Comparison of ENCODE assay signal across 21 mouse cellular contexts in the genomic region with DNA sequence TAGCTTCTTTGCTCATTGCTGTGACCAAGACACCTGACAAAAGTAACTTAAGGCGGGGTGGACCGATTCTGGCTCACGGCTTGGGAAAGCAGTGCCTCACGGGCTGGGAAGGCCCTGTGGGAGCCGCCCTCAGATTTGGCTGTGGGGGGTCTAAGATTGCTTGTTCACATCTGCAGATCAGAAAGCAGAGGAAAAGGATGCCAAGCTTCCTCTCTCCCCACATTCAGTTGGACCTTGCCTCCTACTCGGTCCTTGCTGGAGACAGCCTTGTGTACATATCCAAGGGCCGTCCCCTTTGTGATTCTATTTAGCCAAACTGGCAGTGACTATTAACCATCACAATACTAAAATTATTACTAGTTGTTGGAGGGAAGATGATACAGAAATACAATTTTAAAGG. TPM values are rescaled to one million over a fixed set of nuclear protein-coding genes. Genes with fewer than 3 reads are reported as not detected.
DNase-seq lines count a peak whose midpoint lies in the region; ATAC-seq and TF ChIP-seq lines count a peak whose summit lies in the region.
"Had no signal": no experiment of that assay in that cellular context is flagged by ENCODE, and none has a peak within 500 bp of the region (broad histone marks: within the 10 kb centered on the region; RNA-seq: fewer than 3 reads in every experiment).

No protein-coding gene starts in this region.

- H3K36me3 ChIP-seq in lung, embryonic 14.5 days (ENCODE audit: insufficient read depth): 0 out of 2 replicates have a peak, but pooled peaks cover 18% of the 10 kb centered on the region
- peaks cover 15% of the 10 kb centered on the region for H3K36me3 ChIP-seq in intestine, embryonic 14.5 days (ENCODE audit: control insufficient read depth, insufficient read depth, low read length)
- H3K36me3 ChIP-seq in intestine, postnatal 0 days (ENCODE audit: control insufficient read depth, insufficient read depth): peaks cover 17% of the 10 kb centered on the region; the same call in 1 of the 2 replicates

- no peak overlapping the region for H3K4me3 ChIP-seq in lung, embryonic 14.5 days (ENCODE audit: low read depth, low read length)
- H3K4me3 ChIP-seq in intestine, embryonic 14.5 days (ENCODE audit: low read depth, low read length): no peak overlapping the region
- H3K4me3 ChIP-seq in intestine, postnatal 0 days (ENCODE audit: low read depth, low read length): no peak overlapping the region
- H3K4me3 ChIP-seq: forebrain, embryonic 10.5 days; forebrain, embryonic 13.5 days; heart, embryonic 13.5 days; hindbrain, embryonic 13.5 days had no signal

- intact Hi-C loops in gastrocnemius, postnatal 36 days (cut with DNase I): no loop called here

- H3K27me3 ChIP-seq in lung, embryonic 14.5 days (ENCODE audit: insufficient read depth, low read length): no peaks in the 10 kb centered on the region
- no peaks in the 10 kb centered on the region for H3K27me3 ChIP-seq in intestine, embryonic 14.5 days (replicated peaks; ENCODE audit: control insufficient read depth, insufficient read depth, low read length)
- H3K27me3 ChIP-seq in intestine, postnatal 0 days (replicated peaks; ENCODE audit: control insufficient read depth, insufficient read depth, low read length): no peaks in the 10 kb centered on the region
- H3K27me3 ChIP-seq: forebrain, embryonic 13.5 days; heart, embryonic 13.5 days; hindbrain, embryonic 13.5 days had no signal

- ATAC-seq in lung, embryonic 14.5 days (ENCODE audit: insufficient read depth): peak; percentile 59
- no peak for ATAC-seq in intestine, embryonic 14.5 days (replicated peaks; ENCODE audit: low FRiP score, low TSS enrichment, low read depth)
- ATAC-seq in intestine, postnatal 0 days: peak; percentile 26; the same call in 1 of the 2 replicates
- ATAC-seq: forebrain, embryonic 13.5 days; forebrain, embryonic 16.5 days; hindbrain, embryonic 16.5 days; Patski had no signal

- no peaks in the 10 kb centered on the region for H3K9me3 ChIP-seq in lung, embryonic 14.5 days (ENCODE audit: low read depth, low read length)
- no peaks in the 10 kb centered on the region for H3K9me3 ChIP-seq in intestine, embryonic 14.5 days (ENCODE audit: control insufficient read depth, low read length)
- H3K9me3 ChIP-seq in intestine, postnatal 0 days (ENCODE audit: control insufficient read depth): no peaks in the 10 kb centered on the region
- H3K9me3 ChIP-seq: forebrain, embryonic 10.5 days; forebrain, embryonic 13.5 days; heart, embryonic 13.5 days; hindbrain, embryonic 13.5 days had no signal

- H3K4me2 ChIP-seq in lung, embryonic 14.5 days: no peak overlapping the region
- H3K4me2 ChIP-seq in intestine, embryonic 14.5 days (ENCODE audit: low read length): no peak overlapping the region
- H3K4me2 ChIP-seq in intestine, postnatal 0 days (replicated peaks; ENCODE audit: low read depth): no peak overlapping the region
- H3K4me2 ChIP-seq: forebrain, embryonic 13.5 days; heart, embryonic 13.5 days; hindbrain, embryonic 13.5 days had no signal

- H3K27ac ChIP-seq in lung, embryonic 14.5 days (ENCODE audit: low read depth): no peak overlapping the region
- H3K27ac ChIP-seq in intestine, embryonic 14.5 days (ENCODE audit: low read depth): peak overlapping the region; percentile 16; the same call in 1 of the 2 replicates
- no peak overlapping the region for H3K27ac ChIP-seq in intestine, postnatal 0 days (ENCODE audit: low read depth, low read length)
- H3K27ac ChIP-seq: forebrain, embryonic 10.5 days; forebrain, embryonic 13.5 days; heart, embryonic 13.5 days; hindbrain, embryonic 13.5 days had no signal

- WGBS in lung, embryonic 14.5 days: 49% methylated on average over 7 of the region's 7 CpGs
- WGBS in intestine, embryonic 14.5 days: 57% methylated on average over 7 of the region's 7 CpGs
- 58% methylated on average over 7 of the region's 7 CpGs for WGBS in intestine, postnatal 0 days

- peak; percentile 32 for DNase-seq in lung, embryonic 14.5 days
- no peak for DNase-seq in lung, postnatal 4 days
- peak; percentile 8 for DNase-seq in NIH3T3 (ENCODE audit: low read depth)
- DNase-seq in intestine, embryonic 14.5 days (ENCODE audit: low spot score): no peak
- no peak for DNase-seq in gastrocnemius, postnatal 36 days
- no peak for DNase-seq in right cerebral cortex, postnatal 4 days
- DNase-seq in heart, adult 8-10 months (ENCODE audit: low spot score): no peak
- DNase-seq: adrenal gland, postnatal 10 days; adrenal gland, postnatal 36 days; cerebellum, adult 18-20 months; cerebellum, adult 9-10 months; gastrocnemius, postnatal 10 days; heart, adult 11 months had no signal

- no peak overlapping the region for H3K9ac ChIP-seq in lung, embryonic 14.5 days
- no peak overlapping the region for H3K9ac ChIP-seq in intestine, embryonic 14.5 days (ENCODE audit: low read length)
- H3K9ac ChIP-seq in intestine, postnatal 0 days (ENCODE audit: low read depth, low read length): no peak overlapping the region
- H3K9ac ChIP-seq: forebrain, embryonic 13.5 days; heart, embryonic 13.5 days; hindbrain, embryonic 13.5 days had no signal

- TF ChIP-seq CTCF in lung, embryonic 14.5 days (IDR thresholded peaks at IDR 0.05; ENCODE audit: low read depth): no peak
- TF ChIP-seq CTCF in intestine, postnatal 0 days (IDR thresholded peaks at IDR 0.05; ENCODE audit: low read depth): no peak

- H3K4me1 ChIP-seq in lung, embryonic 14.5 days (ENCODE audit: insufficient read depth): no peaks in the 10 kb centered on the region
- H3K4me1 ChIP-seq in intestine, embryonic 14.5 days (replicated peaks; ENCODE audit: control insufficient read depth, insufficient read depth, low read length): no peaks in the 10 kb centered on the region
- no peaks in the 10 kb centered on the region for H3K4me1 ChIP-seq in intestine, postnatal 0 days (replicated peaks; ENCODE audit: control insufficient read depth, insufficient read depth, low read length)
- H3K4me1 ChIP-seq: forebrain, embryonic 13.5 days; hindbrain, embryonic 13.5 days had no signal

RNA-seq across cellular contexts. Expression of a gene that starts 55.7 kb away (rescaled TPM):
- polyA plus RNA-seq in lung, embryonic 14.5 days (2014; fragmentation: Nextera tagmentation; extraction: Ambion mirVana): 73.0 and 79.5 TPM in 2 replicates
- polyA plus RNA-seq in intestine, embryonic 14.5 days (2014; fragmentation: Nextera tagmentation; extraction: Ambion mirVana): 70.8 and 75.9 TPM in 2 replicates
- 120 and 124 TPM in 2 replicates for polyA plus RNA-seq in intestine, postnatal 0 days (2015; fragmentation: Nextera tagmentation; extraction: Ambion mirVana)
- total RNA-seq in gastrocnemius, postnatal 36 days (2021): 10 to 100 TPM; 45.0 to 51.3 TPM
- 10 to 100 TPM; 42.2 to 47.9 (median 45.9) TPM for total RNA-seq in heart, adult 8-10 months (2022)

RNA-seq across cellular contexts. Expression of a gene that starts 57.0 kb away (rescaled TPM):
- 27.4 and 27.7 TPM in 2 replicates for polyA plus RNA-seq in lung, embryonic 14.5 days (2014; fragmentation: Nextera tagmentation; extraction: Ambion mirVana)
- 18.7 and 24.4 TPM in 2 replicates for polyA plus RNA-seq in intestine, embryonic 14.5 days (2014; fragmentation: Nextera tagmentation; extraction: Ambion mirVana)
- 7.7 and 8.8 TPM in 2 replicates for polyA plus RNA-seq in intestine, postnatal 0 days (2015; fragmentation: Nextera tagmentation; extraction: Ambion mirVana)
- 1 to 10 TPM; 3.8 to 4.6 TPM for total RNA-seq in gastrocnemius, postnatal 36 days (2021)
- total RNA-seq in heart, adult 8-10 months (2022): 1 to 10 TPM; 4.3 to 6.2 (median 5.3) TPM

Comparison
In these comparisons a context has a peak if more than half of its experiments do, and no peak if none do; other contexts are left out.
1. DNase-seq: peak in lung, embryonic 14.5 days (single experiment) and NIH3T3 (single experiment); none in lung, postnatal 4 days (0 of 2), intestine, embryonic 14.5 days (single experiment), gastrocnemius, postnatal 36 days (0 of 2), right cerebral cortex, postnatal 4 days (single experiment) and heart, adult 8-10 months (single experiment).